Mouse (Mus musculus): Measurements from ENCODE around the gene Dync1i1.

- no peak for TF ChIP-seq POLR2A (IDR thresholded peaks at IDR 0.05; ENCODE audit: low read depth, low read length)
- TF ChIP-seq CTCF (IDR thresholded peaks at IDR 0.05; ENCODE audit: borderline replicate concordance, insufficient read depth, low read length): no peak
Observed at GRCm38 (mm10) chr6:5960728-5961127, 235.3 kb downstream of the Dync1i1 start.
